Comparison of ENCODE assay signal across 7 mouse cellular contexts in the genomic region with DNA sequence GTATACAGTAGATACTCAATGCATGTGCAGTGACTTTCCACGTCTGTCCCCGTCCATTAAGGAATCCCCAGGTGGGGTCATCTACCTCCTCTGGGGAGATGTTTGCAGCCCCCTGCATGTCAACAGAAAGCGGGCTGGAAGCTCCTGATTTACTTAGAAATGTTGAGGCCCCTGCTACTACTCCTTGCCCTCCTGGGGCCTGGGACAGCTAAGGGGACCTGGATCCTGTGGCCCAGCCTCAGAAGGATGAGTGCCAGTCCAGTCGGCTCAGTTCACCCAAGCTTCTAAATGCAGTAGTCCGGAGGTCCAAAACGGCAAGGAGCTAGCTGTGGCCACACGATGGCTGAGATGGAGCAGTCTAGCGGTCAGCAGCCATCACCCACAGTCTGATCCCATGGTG. TPM values are rescaled to one million over a fixed set of nuclear protein-coding genes. Genes with fewer than 3 reads are reported as not detected.
A peak's percentile ranks its signal among the peaks of the same experiment; 100 is the strongest.
DNase-seq lines count a peak whose midpoint lies in the region; ATAC-seq and TF ChIP-seq lines count a peak whose summit lies in the region.

No protein-coding gene starts in this region.

- TF ChIP-seq EP300 in liver, postnatal 0 days (IDR thresholded peaks at IDR 0.05; ENCODE audit: low read depth), result no peak

- H3K27ac ChIP-seq in heart, embryonic 11.5 days (ENCODE audit: low read depth, low read length), result peak overlapping the region; percentile 76
- no peak overlapping the region for H3K27ac ChIP-seq in neural tube, embryonic 12.5 days
- H3K27ac ChIP-seq in limb, embryonic 10.5 days, result peak overlapping the region; percentile 27; the same call in 1 of the 2 replicates
- H3K27ac ChIP-seq in liver, postnatal 0 days (ENCODE audit: low read depth), result peak overlapping the region; percentile 94

- H3K9me3 ChIP-seq in heart, embryonic 11.5 days (replicated peaks; ENCODE audit: control insufficient read depth, low read length), result no peaks in the 10 kb centered on the region
- H3K9me3 ChIP-seq in neural tube, embryonic 12.5 days, result no peaks in the 10 kb centered on the region
- H3K9me3 ChIP-seq in limb, embryonic 10.5 days (replicated peaks), result no peaks in the 10 kb centered on the region
- no peaks in the 10 kb centered on the region for H3K9me3 ChIP-seq in liver, postnatal 0 days (ENCODE audit: low read length)

- TF ChIP-seq CTCF in liver, postnatal 0 days (IDR thresholded peaks at IDR 0.05; ENCODE audit: low read depth), result no peak

- ATAC-seq in heart, embryonic 11.5 days (replicated peaks; ENCODE audit: insufficient number of reproducible peaks, low FRiP score, low TSS enrichment), result no peak
- no peak for ATAC-seq in neural tube, embryonic 12.5 days (ENCODE audit: low FRiP score, low read depth)
- ATAC-seq in liver, postnatal 0 days, result no peak
- ATAC-seq in cerebellum, adult (ENCODE audit: insufficient number of reproducible peaks, low FRiP score, low TSS enrichment), result no peak

- WGBS in heart, embryonic 11.5 days (ENCODE audit: insufficient replicate concordance), result 78% methylated on average over 8 of the region's 8 CpGs
- WGBS in neural tube, embryonic 12.5 days, result 91% methylated on average over 8 of the region's 8 CpGs
- 88% methylated on average over 8 of the region's 8 CpGs for WGBS in limb, embryonic 10.5 days
- 75% methylated on average over 8 of the region's 8 CpGs for WGBS in liver, postnatal 0 days (ENCODE audit: insufficient replicate concordance)

- H3K27me3 ChIP-seq in heart, embryonic 11.5 days (ENCODE audit: control insufficient read depth, insufficient read depth, low read length), result peaks cover 30% of the 10 kb centered on the region
- H3K27me3 ChIP-seq in neural tube, embryonic 12.5 days (replicated peaks), result no peaks in the 10 kb centered on the region
- H3K27me3 ChIP-seq in limb, embryonic 10.5 days (ENCODE audit: low read depth, poor library complexity, severe bottlenecking), result peaks cover 42% of the 10 kb centered on the region
- peaks cover 8% of the 10 kb centered on the region; the same call in 1 of the 2 replicates for H3K27me3 ChIP-seq in liver, postnatal 0 days (ENCODE audit: insufficient read depth, low read length)

- no peaks in the 10 kb centered on the region for H3K36me3 ChIP-seq in heart, embryonic 11.5 days (ENCODE audit: control insufficient read depth, insufficient read depth, low read length)
- no peaks in the 10 kb centered on the region for H3K36me3 ChIP-seq in neural tube, embryonic 12.5 days
- no peaks in the 10 kb centered on the region for H3K36me3 ChIP-seq in limb, embryonic 10.5 days
- no peaks in the 10 kb centered on the region for H3K36me3 ChIP-seq in liver, postnatal 0 days (replicated peaks; ENCODE audit: insufficient read depth, low read length)

- no peak for DNase-seq in heart, adult 9 months (ENCODE audit: low spot score in 2 of 2)
- DNase-seq in neural tube, embryonic 10.5 days (ENCODE audit: extremely low spot score, low spot score), result no peak
- DNase-seq in limb, embryonic 10.5 days (ENCODE audit: low spot score), result no peak
- DNase-seq in liver, postnatal 0 days, result no peak

- H3K4me3 ChIP-seq in heart, embryonic 11.5 days (ENCODE audit: low read depth, low read length), result no peak overlapping the region
- H3K4me3 ChIP-seq in neural tube, embryonic 12.5 days, result no peak overlapping the region
- no peak overlapping the region for H3K4me3 ChIP-seq in limb, embryonic 10.5 days
- no peak overlapping the region for H3K4me3 ChIP-seq in liver, postnatal 0 days (ENCODE audit: low read depth, low read length)

- peak overlapping the region; percentile 60 for H3K9ac ChIP-seq in heart, embryonic 11.5 days (ENCODE audit: low read depth, low read length)
- H3K9ac ChIP-seq in neural tube, embryonic 12.5 days, result 0 out of 2 replicates have a peak overlapping the region, but pooled peaks have one; percentile 19
- peak overlapping the region; percentile 39 for H3K9ac ChIP-seq in liver, postnatal 0 days (replicated peaks)

- H3K4me1 ChIP-seq in heart, embryonic 11.5 days (ENCODE audit: control insufficient read depth, insufficient read depth, low read length), result no peaks in the 10 kb centered on the region; the same call in 1 of the 2 replicates
- peaks cover 6% of the 10 kb centered on the region; the same call in 1 of the 2 replicates for H3K4me1 ChIP-seq in neural tube, embryonic 12.5 days
- peaks cover 36% of the 10 kb centered on the region for H3K4me1 ChIP-seq in limb, embryonic 10.5 days
- peaks cover 27% of the 10 kb centered on the region for H3K4me1 ChIP-seq in liver, postnatal 0 days (ENCODE audit: insufficient read depth)

- no peak overlapping the region for H3K4me2 ChIP-seq in heart, embryonic 11.5 days
- H3K4me2 ChIP-seq in neural tube, embryonic 12.5 days (replicated peaks), result no peak overlapping the region
- peak overlapping the region; percentile 58; the same call in 1 of the 2 replicates for H3K4me2 ChIP-seq in liver, postnatal 0 days (ENCODE audit: low read depth, low read length)

RNA-seq across cellular contexts. Expression of a gene that starts 4.4 kb away (rescaled TPM):
- 2.4 and 3.2 TPM in 2 replicates for polyA plus RNA-seq in heart, embryonic 11.5 days (2014; fragmentation: Nextera tagmentation; extraction: Ambion mirVana)
- 9.7 and 10.2 TPM in 2 replicates for polyA plus RNA-seq in neural tube, embryonic 12.5 days (2016; fragmentation: Nextera tagmentation; extraction: Ambion mirVana)
- 4.4 and 5.0 TPM in 2 replicates for polyA plus RNA-seq in limb, embryonic 10.5 days (2016; fragmentation: Nextera tagmentation; extraction: Ambion mirVana)
- 6.1 and 6.2 TPM in 2 replicates for polyA plus RNA-seq in liver, postnatal 0 days (2015; fragmentation: Nextera tagmentation; extraction: Ambion mirVana)

RNA-seq across cellular contexts. Expression of a gene that starts 19.1 kb away (rescaled TPM):
- 0.55 and 1.1 TPM in 2 replicates for polyA plus RNA-seq in heart, embryonic 11.5 days (2014; fragmentation: Nextera tagmentation; extraction: Ambion mirVana)
- 24.8 and 26.4 TPM in 2 replicates for polyA plus RNA-seq in neural tube, embryonic 12.5 days (2016; fragmentation: Nextera tagmentation; extraction: Ambion mirVana)
- 2.8 and 4.0 TPM in 2 replicates for polyA plus RNA-seq in limb, embryonic 10.5 days (2016; fragmentation: Nextera tagmentation; extraction: Ambion mirVana)
- 0.19 and 0.45 TPM in 2 replicates for polyA plus RNA-seq in liver, postnatal 0 days (2015; fragmentation: Nextera tagmentation; extraction: Ambion mirVana)

RNA-seq across cellular contexts. Expression of a gene that starts 29.8 kb away (rescaled TPM):
- polyA plus RNA-seq in heart, embryonic 11.5 days (2014; fragmentation: Nextera tagmentation; extraction: Ambion mirVana), result 102 and 109 TPM in 2 replicates
- polyA plus RNA-seq in neural tube, embryonic 12.5 days (2016; fragmentation: Nextera tagmentation; extraction: Ambion mirVana), result 142 and 145 TPM in 2 replicates
- polyA plus RNA-seq in limb, embryonic 10.5 days (2016; fragmentation: Nextera tagmentation; extraction: Ambion mirVana), result 174 and 187 TPM in 2 replicates
- 34.3 and 37.9 TPM in 2 replicates for polyA plus RNA-seq in liver, postnatal 0 days (2015; fragmentation: Nextera tagmentation; extraction: Ambion mirVana)

RNA-seq across cellular contexts. Expression of a gene that starts 35.7 kb away (rescaled TPM):
- polyA plus RNA-seq in heart, embryonic 11.5 days (2014; fragmentation: Nextera tagmentation; extraction: Ambion mirVana), result 0.07 TPM in 1 of 2 replicates, not detected in the other
- not detected in 2 replicates for polyA plus RNA-seq in neural tube, embryonic 12.5 days (2016; fragmentation: Nextera tagmentation; extraction: Ambion mirVana)
- polyA plus RNA-seq in limb, embryonic 10.5 days (2016; fragmentation: Nextera tagmentation; extraction: Ambion mirVana), result not detected in 2 replicates
- 0.19 and 0.25 TPM in 2 replicates for polyA plus RNA-seq in liver, postnatal 0 days (2015; fragmentation: Nextera tagmentation; extraction: Ambion mirVana)

RNA-seq across cellular contexts. Expression of a gene that starts 39.1 kb away (rescaled TPM):
- 7.8 and 8.5 TPM in 2 replicates for polyA plus RNA-seq in heart, embryonic 11.5 days (2014; fragmentation: Nextera tagmentation; extraction: Ambion mirVana)
- polyA plus RNA-seq in neural tube, embryonic 12.5 days (2016; fragmentation: Nextera tagmentation; extraction: Ambion mirVana), result 15.9 and 17.4 TPM in 2 replicates
- 12.7 and 17.1 TPM in 2 replicates for polyA plus RNA-seq in limb, embryonic 10.5 days (2016; fragmentation: Nextera tagmentation; extraction: Ambion mirVana)
- 5.2 and 6.0 TPM in 2 replicates for polyA plus RNA-seq in liver, postnatal 0 days (2015; fragmentation: Nextera tagmentation; extraction: Ambion mirVana)
